Mouse (Mus musculus) ES-Bruce4 (cell line): ENCODE results near the gene Rnf32.

Experiments used
- CTCF ChIP-seq: IDR thresholded peaks from one replicate; pipeline ENCODE4 v1.8.1; 2011; ENCODE audit warnings: low read depth, low read length
- POLR2A ChIP-seq: IDR thresholded peaks from one replicate; pipeline ENCODE4 v1.8.1; 2011; ENCODE audit warnings: low read length; ENCODE audit not compliant: insufficient read depth

GRCm38 (mm10) chr5:29244769-29245168 is 49.0 kb downstream of the Rnf32 start:
- no peak for TF ChIP-seq POLR2A
- no peak for TF ChIP-seq CTCF
